Mouse (Mus musculus) right cerebral cortex, adult 18-20 months (tissue): Measurements from ENCODE around the gene Helq.
A peak's percentile ranks its signal among the peaks of the same experiment; 100 is the strongest.

ENCODE experiments used
- DNase-seq: peaks from one replicate; pipeline ENCODE4 v3.0.0; 2022; ENCODE audit warnings: mixed read lengths

Helq gene

GRCm38 (mm10) chr5:100798165-100798860, at the start of gene Helq, which contains the start of gene Mrps18c:
TSS of gene Helq (minus strand) at chr5:100798598.
TSS of gene Mrps18c (plus strand) at chr5:100798627.
- DNase-seq: peak; percentile 95

- no peak for DNase-seq
Observed at GRCm38 (mm10) chr5:100847143-100847542, 48.7 kb upstream of the Helq start.

GRCm38 (mm10) chr5:100846599-100846920, 48.2 kb upstream of the Helq start:
- no peak for DNase-seq

- peak; percentile 71 for DNase-seq
Observed at GRCm38 (mm10) chr5:100845848-100846598, 47.6 kb upstream of the Helq start.

- peak; percentile 46 for DNase-seq
Observed at GRCm38 (mm10) chr5:100845485-100845847, 47.1 kb upstream of the Helq start, which contains the start of gene Gpat3. TSS of gene Gpat3 (plus strand) at chr5:100845713.

- no peak for DNase-seq
Observed at GRCm38 (mm10) chr5:100844485-100844884, 46.1 kb upstream of the Helq start.

GRCm38 (mm10) chr5:100837907-100838306, 39.5 kb upstream of the Helq start:
- DNase-seq: no peak

GRCm38 (mm10) chr5:100835862-100836538, 37.6 kb upstream of the Helq start:
- no peak for DNase-seq

GRCm38 (mm10) chr5:100833841-100834240, 35.4 kb upstream of the Helq start:
- DNase-seq: no peak

- no peak for DNase-seq
Observed at GRCm38 (mm10) chr5:100832680-100833079, 34.3 kb upstream of the Helq start.

GRCm38 (mm10) chr5:100828701-100829100, 30.3 kb upstream of the Helq start:
- no peak for DNase-seq

GRCm38 (mm10) chr5:100826531-100826930, 28.1 kb upstream of the Helq start:
- DNase-seq: no peak

- DNase-seq: no peak
Observed at GRCm38 (mm10) chr5:100825975-100826374, 27.6 kb upstream of the Helq start.

- no peak for DNase-seq
Observed at GRCm38 (mm10) chr5:100822826-100823225, 24.4 kb upstream of the Helq start.

GRCm38 (mm10) chr5:100821375-100821774, 23.0 kb upstream of the Helq start:
- DNase-seq: no peak

- DNase-seq: peak; percentile 92
Observed at GRCm38 (mm10) chr5:100820483-100821184, 22.2 kb upstream of the Helq start, which contains the start of gene Abraxas1. TSS of gene Abraxas1 (minus strand) at chr5:100820965.

- DNase-seq: no peak
Observed at GRCm38 (mm10) chr5:100819568-100820480, 21.4 kb upstream of the Helq start.

GRCm38 (mm10) chr5:100818341-100818740, 19.9 kb upstream of the Helq start:
- DNase-seq: no peak

- DNase-seq: no peak
Observed at GRCm38 (mm10) chr5:100794084-100794483, 4.3 kb downstream of the Helq start.

GRCm38 (mm10) chr5:100792261-100792660, 6.1 kb downstream of the Helq start:
- no peak for DNase-seq

- DNase-seq: no peak
Observed at GRCm38 (mm10) chr5:100787527-100787926, 10.9 kb downstream of the Helq start.

- no peak for DNase-seq
Observed at GRCm38 (mm10) chr5:100779002-100779401, 19.4 kb downstream of the Helq start.
